Mouse (Mus musculus): ENCODE results near the gene Cabin1.

GRCm38 (mm10) chr10:75744017-75744416 lies 20.1 kb downstream of the Cabin1 start:
- TF ChIP-seq POLR2A (IDR thresholded peaks at IDR 0.05; ENCODE audit: insufficient read length, low read depth) (no peak), E2F4 (IDR thresholded peaks at IDR 0.05; ENCODE audit: insufficient read depth) (no peak), POLR2AphosphoS2 (IDR thresholded peaks at IDR 0.05; ENCODE audit: insufficient read length, low read depth) (no peak), USF1 (IDR thresholded peaks at IDR 0.05; ENCODE audit: low read depth) (no peak), SRF (IDR thresholded peaks at IDR 0.05; ENCODE audit: control insufficient read depth, insufficient read length, low read depth) (no peak), MAX (IDR thresholded peaks at IDR 0.05; ENCODE audit: low read depth) (no peak), MYOD1 (IDR thresholded peaks at IDR 0.05; ENCODE audit: control insufficient read depth in 1 of 3, insufficient read length in 2 of 3, low read depth in 2 of 3) (peak in 2 of 3 experiments; percentile 8 to 29), CEBPB (IDR thresholded peaks at IDR 0.05; ENCODE audit: insufficient read depth, poor library complexity, severe bottlenecking) (no peak)
